Mouse (Mus musculus): ENCODE results near the gene Ldb2. TPM values are rescaled to one million over a fixed set of nuclear protein-coding genes. Genes with fewer than 3 reads are reported as not detected.

Ldb2 gene
- 8.0 and 17.1 TPM in 2 replicates for total RNA-seq (2014; rRNA removed; ENCODE audit: low replicate concordance)
- polyA plus RNA-seq (2015; fragmentation: Nextera tagmentation; extraction: Ambion mirVana), result 10.6 and 10.8 TPM in 2 replicates

GRCm38 (mm10) chr5:44799053-44799860 lies at the start of gene Ldb2:
Ldb2 (minus strand) TSS chr5:44799680.
- peak within 1 kb of the TSS; percentile 54 for H3K27ac ChIP-seq (ENCODE audit: low read depth)
- TF ChIP-seq CTCF (IDR thresholded peaks at IDR 0.05; ENCODE audit: low read depth) (no peak), EP300 (IDR thresholded peaks at IDR 0.05; ENCODE audit: low read depth) (no peak)
- WGBS, result 2% methylated on average over 19 of the region's 19 CpGs

GRCm38 (mm10) chr5:44831287-44831686 lies 31.8 kb upstream of the Ldb2 start:
- no peak for DNase-seq (ENCODE audit: low spot score)
- no peak for ATAC-seq (ENCODE audit: insufficient read depth, low read depth)
- no peak overlapping the region for H3K9ac ChIP-seq (replicated peaks; ENCODE audit: low read depth, low read length)
- no peaks in the 10 kb centered on the region for H3K27me3 ChIP-seq (ENCODE audit: control insufficient read depth, insufficient read depth, low read length)
- no peak overlapping the region for H3K27ac ChIP-seq (ENCODE audit: low read depth)
- no peak overlapping the region for H3K4me2 ChIP-seq (ENCODE audit: low read depth, low read length)
- no peak overlapping the region for H3K4me3 ChIP-seq (ENCODE audit: low read depth, low read length)
- TF ChIP-seq EP300 (IDR thresholded peaks at IDR 0.05; ENCODE audit: low read depth) (no peak), CTCF (IDR thresholded peaks at IDR 0.05; ENCODE audit: low read depth) (peak; percentile 55)
- WGBS, result 58% methylated on average over 5 of the region's 5 CpGs
- no peaks in the 10 kb centered on the region for H3K9me3 ChIP-seq (replicated peaks; ENCODE audit: control insufficient read depth, low read length)
- H3K4me1 ChIP-seq (ENCODE audit: control insufficient read depth, insufficient read depth), result no peaks in the 10 kb centered on the region
- no peaks in the 10 kb centered on the region for H3K36me3 ChIP-seq (replicated peaks; ENCODE audit: control insufficient read depth, insufficient read depth, low read length)

More at GRCm38 (mm10) chr5:44799053-44799860, at the start of gene Ldb2:
- peak within 1 kb of the TSS; percentile 57 for H3K9ac ChIP-seq (replicated peaks; ENCODE audit: low read depth, low read length)
- H3K4me1 ChIP-seq (ENCODE audit: control insufficient read depth, insufficient read depth), result no peaks in the 10 kb centered on the region
- H3K4me2 ChIP-seq (ENCODE audit: low read depth, low read length), result peak within 1 kb of the TSS; percentile 60
- DNase-seq (ENCODE audit: low spot score), result peak; percentile 27
- ATAC-seq (ENCODE audit: insufficient read depth, low read depth), result peak; percentile 71
- H3K36me3 ChIP-seq (replicated peaks; ENCODE audit: control insufficient read depth, insufficient read depth, low read length), result no peaks in the 10 kb centered on the region
- H3K4me3 ChIP-seq (ENCODE audit: low read depth, low read length), result peak within 1 kb of the TSS; percentile 49
- no peaks in the 10 kb centered on the region for H3K9me3 ChIP-seq (replicated peaks; ENCODE audit: control insufficient read depth, low read length)
- no peaks in the 10 kb centered on the region for H3K27me3 ChIP-seq (ENCODE audit: control insufficient read depth, insufficient read depth, low read length)

GRCm38 (mm10) chr5:44815506-44815905 lies 16.0 kb upstream of the Ldb2 start:
- 55% methylated on average over 1 of the region's 1 CpGs for WGBS
- H3K9ac ChIP-seq (replicated peaks; ENCODE audit: low read depth, low read length), result no peak overlapping the region
- H3K27me3 ChIP-seq (ENCODE audit: control insufficient read depth, insufficient read depth, low read length), result no peaks in the 10 kb centered on the region
- no peak overlapping the region for H3K27ac ChIP-seq (ENCODE audit: low read depth)
- H3K4me1 ChIP-seq (ENCODE audit: control insufficient read depth, insufficient read depth), result no peaks in the 10 kb centered on the region
- H3K4me2 ChIP-seq (ENCODE audit: low read depth, low read length), result no peak overlapping the region
- DNase-seq (ENCODE audit: low spot score) (no peak), ATAC-seq (ENCODE audit: insufficient read depth, low read depth) (no peak)
- TF ChIP-seq EP300 (IDR thresholded peaks at IDR 0.05; ENCODE audit: low read depth), result no peak
- no peak for TF ChIP-seq CTCF (IDR thresholded peaks at IDR 0.05; ENCODE audit: low read depth)
- H3K9me3 ChIP-seq (replicated peaks; ENCODE audit: control insufficient read depth, low read length), result no peaks in the 10 kb centered on the region
- H3K36me3 ChIP-seq (replicated peaks; ENCODE audit: control insufficient read depth, insufficient read depth, low read length), result no peaks in the 10 kb centered on the region
- H3K4me3 ChIP-seq (ENCODE audit: low read depth, low read length), result no peak overlapping the region

GRCm38 (mm10) chr5:44805960-44806359 lies 6.5 kb upstream of the Ldb2 start:
- H3K9ac ChIP-seq (replicated peaks; ENCODE audit: low read depth, low read length), result no peak overlapping the region
- H3K36me3 ChIP-seq (replicated peaks; ENCODE audit: control insufficient read depth, insufficient read depth, low read length), result no peaks in the 10 kb centered on the region
- H3K4me2 ChIP-seq (ENCODE audit: low read depth, low read length), result no peak overlapping the region
- H3K4me1 ChIP-seq (ENCODE audit: control insufficient read depth, insufficient read depth), result no peaks in the 10 kb centered on the region
- no peak for TF ChIP-seq EP300 (IDR thresholded peaks at IDR 0.05; ENCODE audit: low read depth)
- TF ChIP-seq CTCF (IDR thresholded peaks at IDR 0.05; ENCODE audit: low read depth), result no peak
- ATAC-seq (ENCODE audit: insufficient read depth, low read depth), result no peak
- DNase-seq (ENCODE audit: low spot score), result no peak
- no peaks in the 10 kb centered on the region for H3K9me3 ChIP-seq (replicated peaks; ENCODE audit: control insufficient read depth, low read length)
- WGBS, result 56% methylated on average over 2 of the region's 2 CpGs
- no peak overlapping the region for H3K4me3 ChIP-seq (ENCODE audit: low read depth, low read length)
- no peaks in the 10 kb centered on the region for H3K27me3 ChIP-seq (ENCODE audit: control insufficient read depth, insufficient read depth, low read length)
- no peak overlapping the region for H3K27ac ChIP-seq (ENCODE audit: low read depth)

- ATAC-seq (ENCODE audit: insufficient read depth, low read depth), result no peak
- no peaks in the 10 kb centered on the region for H3K9me3 ChIP-seq (replicated peaks; ENCODE audit: control insufficient read depth, low read length)
- H3K4me2 ChIP-seq (ENCODE audit: low read depth, low read length), result no peak overlapping the region
- TF ChIP-seq CTCF (IDR thresholded peaks at IDR 0.05; ENCODE audit: low read depth) (no peak), EP300 (IDR thresholded peaks at IDR 0.05; ENCODE audit: low read depth) (no peak)
- no peak for DNase-seq (ENCODE audit: low spot score)
- no peak overlapping the region for H3K9ac ChIP-seq (replicated peaks; ENCODE audit: low read depth, low read length)
- H3K27me3 ChIP-seq (ENCODE audit: control insufficient read depth, insufficient read depth, low read length), result no peaks in the 10 kb centered on the region
- no peaks in the 10 kb centered on the region for H3K4me1 ChIP-seq (ENCODE audit: control insufficient read depth, insufficient read depth)
- WGBS, result 39% methylated on average over 3 of the region's 3 CpGs
- H3K36me3 ChIP-seq (replicated peaks; ENCODE audit: control insufficient read depth, insufficient read depth, low read length), result no peaks in the 10 kb centered on the region
- H3K27ac ChIP-seq (ENCODE audit: low read depth), result no peak overlapping the region
- H3K4me3 ChIP-seq (ENCODE audit: low read depth, low read length), result no peak overlapping the region
Observed at GRCm38 (mm10) chr5:44801100-44801499, 1.6 kb upstream of the Ldb2 start.
